Mouse (Mus musculus): ENCODE measurements around the gene Mmp25. TPM values are rescaled to one million over a fixed set of nuclear protein-coding genes. Genes with fewer than 3 reads are reported as not detected.

Mmp25 gene
- polyA plus RNA-seq, 1 experiment from 2014 or later = 0.66 TPM

DNA sequence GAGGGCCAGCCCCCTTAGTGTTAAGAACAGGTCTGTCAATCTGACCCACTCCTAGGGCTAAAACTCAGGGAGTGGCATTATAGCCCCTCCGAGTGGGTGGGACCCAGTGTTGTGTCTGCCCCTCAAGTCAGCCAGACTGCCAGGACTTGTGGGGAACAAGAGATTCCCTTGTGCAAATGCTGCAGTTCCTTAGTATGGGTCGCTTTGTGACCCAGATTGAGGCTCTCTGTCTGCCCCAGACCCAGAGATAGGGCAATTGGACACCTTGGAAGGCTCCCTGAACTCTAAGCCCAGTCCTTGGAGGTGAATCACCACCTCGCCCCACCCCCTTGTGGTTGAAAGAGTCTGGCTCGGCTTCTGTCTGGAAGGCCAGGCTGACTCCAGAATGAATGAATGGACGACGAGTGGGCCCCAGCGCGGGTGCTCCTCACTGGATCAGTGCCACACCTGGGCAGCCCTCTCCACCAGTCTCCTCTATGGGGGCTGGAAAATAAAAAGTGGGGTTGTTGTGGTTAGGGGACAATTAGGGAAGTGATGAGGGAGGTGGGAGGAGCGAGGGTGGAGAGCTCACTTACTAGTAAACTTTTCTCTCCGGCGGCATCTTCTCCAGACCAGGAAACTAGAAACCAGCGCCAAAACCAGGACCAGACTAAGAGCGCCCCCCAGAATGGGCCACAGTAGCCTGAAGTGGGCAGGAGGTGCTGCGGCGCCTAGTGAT lies 30.6 kb upstream of the Mmp25 start:
- Histone ChIP-seq H3K4me3 (replicated peaks; ENCODE audit: low read depth, low read length) (peak overlapping the region; percentile 48), H3K4me2 (ENCODE audit: low read length) (peak overlapping the region; percentile 93), H3K9ac (ENCODE audit: low read depth, low read length) (peak overlapping the region; percentile 47; the same call in 1 of the 2 replicates), H3K27ac (peak overlapping the region; percentile 72; the same call in 1 of the 2 replicates), H3K36me3 (ENCODE audit: insufficient read depth, low read length) (no peaks in the 10 kb centered on the region), H3K9me3 (replicated peaks; ENCODE audit: low read length) (no peaks in the 10 kb centered on the region), H3K4me1 (replicated peaks; ENCODE audit: insufficient read depth, low read length) (peaks cover 26% of the 10 kb centered on the region), H3K27me3 (ENCODE audit: insufficient read depth, low read length) (peaks cover 10% of the 10 kb centered on the region; the same call in 1 of the 2 replicates)
- DNase-seq (ENCODE audit: low spot score) = no peak
- TF ChIP-seq CTCF (IDR thresholded peaks at IDR 0.05; ENCODE audit: low read depth) = peak; percentile 30; the same call in 1 of the 2 replicates
- 17% methylated on average over 15 of the region's 15 CpGs for WGBS
- no peak for ATAC-seq (replicated peaks; ENCODE audit: low FRiP score, low read depth)

DNA sequence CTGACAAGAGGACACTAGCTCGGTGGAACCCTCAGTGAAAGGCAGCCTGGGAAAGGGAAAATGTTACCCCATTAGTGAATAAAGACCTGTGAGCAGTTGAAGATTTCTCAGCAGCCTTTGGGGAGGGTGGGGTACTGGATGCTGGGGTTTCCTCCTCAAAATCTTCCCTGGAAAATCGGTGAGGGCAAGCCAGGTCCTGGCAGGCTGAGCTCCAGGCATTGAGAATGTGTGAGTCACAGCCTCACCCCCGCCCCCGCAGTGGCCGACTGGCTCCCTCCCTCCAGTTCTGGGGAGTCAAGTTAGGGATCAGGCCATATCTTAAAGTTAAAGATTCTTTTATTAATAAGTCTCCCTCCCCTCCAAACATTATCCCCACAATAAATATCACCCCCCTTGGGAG lies 30.1 kb upstream of the Mmp25 start:
- peak overlapping the region; percentile 7 for H3K4me3 ChIP-seq (replicated peaks; ENCODE audit: low read depth, low read length)
- peaks cover 23% of the 10 kb centered on the region for H3K4me1 ChIP-seq (replicated peaks; ENCODE audit: insufficient read depth, low read length)
- 0 out of 2 replicates have a peak overlapping the region, but pooled peaks have one; percentile 9 for H3K9ac ChIP-seq (ENCODE audit: low read depth, low read length)
- peak overlapping the region; percentile 93 for H3K4me2 ChIP-seq (ENCODE audit: low read length)
- peaks cover 10% of the 10 kb centered on the region; the same call in 1 of the 2 replicates for H3K27me3 ChIP-seq (ENCODE audit: insufficient read depth, low read length)
- no peak for ATAC-seq (replicated peaks; ENCODE audit: low FRiP score, low read depth)
- H3K36me3 ChIP-seq (ENCODE audit: insufficient read depth, low read length) = 0 out of 2 replicates have a peak, but pooled peaks cover 2% of the 10 kb centered on the region
- TF ChIP-seq CTCF (IDR thresholded peaks at IDR 0.05; ENCODE audit: low read depth) = no peak
- peak overlapping the region; percentile 57; the same call in 1 of the 2 replicates for H3K27ac ChIP-seq
- WGBS = 26% methylated on average over 5 of the region's 5 CpGs
- H3K9me3 ChIP-seq (replicated peaks; ENCODE audit: low read length) = no peaks in the 10 kb centered on the region
- no peak for DNase-seq (ENCODE audit: low spot score)

DNA sequence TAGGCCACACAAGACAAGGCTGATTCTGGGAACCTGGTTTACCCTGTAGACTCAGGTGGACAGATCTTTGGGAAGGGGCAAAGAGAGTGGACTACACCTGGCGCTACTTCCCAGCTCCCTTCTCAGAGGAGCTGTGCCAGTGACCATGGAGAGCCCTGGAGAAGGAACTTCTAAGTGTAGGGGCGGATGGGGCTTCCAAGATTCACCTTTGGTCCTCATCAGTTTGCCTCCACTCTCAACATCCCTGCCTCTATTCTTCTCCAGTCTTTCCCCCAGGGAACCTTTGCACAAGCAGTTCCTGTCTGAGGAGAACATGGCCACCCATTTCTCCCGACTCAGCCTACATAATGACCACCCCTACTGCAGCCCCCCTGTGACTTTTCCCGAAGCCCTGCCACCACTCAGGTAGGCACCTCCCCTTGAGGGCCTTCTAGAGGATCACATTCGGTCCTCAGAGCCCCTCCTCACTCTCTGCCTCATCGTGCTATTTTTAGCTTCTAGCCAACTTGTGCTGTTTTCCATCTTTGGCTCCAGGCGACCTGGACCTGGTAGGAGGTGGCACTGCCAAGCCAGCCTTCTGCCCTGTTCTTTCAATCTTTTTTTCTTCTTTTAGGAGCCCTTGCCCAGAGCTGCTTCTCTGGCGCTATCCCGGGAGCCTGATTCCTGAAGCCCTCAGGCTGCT lies 29.3 kb upstream of the Mmp25 start:
- H3K27me3 ChIP-seq (ENCODE audit: insufficient read depth, low read length) = peaks cover 3% of the 10 kb centered on the region; the same call in 1 of the 2 replicates
- ATAC-seq (replicated peaks; ENCODE audit: low FRiP score, low read depth) (no peak), DNase-seq (ENCODE audit: low spot score) (no peak)
- 0 out of 2 replicates have a peak, but pooled peaks cover 7% of the 10 kb centered on the region for H3K36me3 ChIP-seq (ENCODE audit: insufficient read depth, low read length)
- no peak for TF ChIP-seq CTCF (IDR thresholded peaks at IDR 0.05; ENCODE audit: low read depth)
- peak overlapping the region; percentile 69 for H3K4me3 ChIP-seq (replicated peaks; ENCODE audit: low read depth, low read length)
- H3K4me2 ChIP-seq (ENCODE audit: low read length) = peak overlapping the region; percentile 93
- 35% methylated on average over 9 of the region's 9 CpGs for WGBS
- H3K4me1 ChIP-seq (replicated peaks; ENCODE audit: insufficient read depth, low read length) = peaks cover 23% of the 10 kb centered on the region
- H3K9me3 ChIP-seq (replicated peaks; ENCODE audit: low read length) = no peaks in the 10 kb centered on the region
- H3K27ac ChIP-seq = peak overlapping the region; percentile 82
- H3K9ac ChIP-seq (ENCODE audit: low read depth, low read length) = peak overlapping the region; percentile 64

DNA sequence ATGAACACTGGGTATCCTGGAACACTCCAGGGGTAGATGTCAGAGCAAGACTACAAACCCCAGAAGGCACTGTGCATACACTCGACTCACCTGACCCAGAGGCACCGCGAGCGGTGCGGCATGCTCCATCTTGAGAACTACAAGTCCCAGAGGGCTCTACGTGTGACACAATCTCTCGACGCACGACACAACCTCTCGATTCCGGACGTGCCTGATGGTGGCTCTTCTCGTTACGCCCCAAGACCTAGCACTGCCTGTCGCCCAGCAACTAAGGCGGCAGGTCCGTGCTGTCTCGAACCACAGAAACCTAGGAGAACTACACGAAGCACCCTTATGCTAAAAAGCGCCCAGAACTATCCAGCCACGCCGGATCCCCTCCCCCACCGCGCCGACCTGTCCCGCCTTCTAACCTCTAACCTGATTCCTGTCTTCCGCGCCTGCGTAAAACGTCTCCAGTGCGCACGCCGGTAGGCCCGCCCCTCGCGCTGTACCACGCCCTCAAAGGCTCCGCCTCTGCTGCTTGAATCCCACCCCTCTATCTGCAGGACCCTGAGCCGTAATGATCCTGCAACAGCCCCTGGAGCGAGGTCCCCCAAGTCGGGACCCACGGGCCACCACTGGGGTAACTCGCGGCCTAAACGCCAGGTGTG lies 28.5 kb upstream of the Mmp25 start, which contains the start of the genes Hcfc1r1 and Thoc6:
TSS of gene Hcfc1r1 (plus strand) at position 173 of the 650 bp plus-strand sequence.
TSS of gene Thoc6 (minus strand) at position 459 of the 650 bp plus-strand sequence.
- 0 out of 2 replicates have a peak, but pooled peaks cover 14% of the 10 kb centered on the region for H3K36me3 ChIP-seq (ENCODE audit: insufficient read depth, low read length)
- DNase-seq (ENCODE audit: low spot score) (peak; percentile 97), ATAC-seq (replicated peaks; ENCODE audit: low FRiP score, low read depth) (peak; percentile 92)
- H3K27ac ChIP-seq = peak within 1 kb of the TSS; percentile 82
- 0 out of 2 replicates have a peak, but pooled peaks have one; percentile 27 for TF ChIP-seq CTCF (IDR thresholded peaks at IDR 0.05; ENCODE audit: low read depth)
- under 1% methylated on average over 45 of the region's 45 CpGs for WGBS
- peak within 1 kb of the TSS; percentile 64 for H3K9ac ChIP-seq (ENCODE audit: low read depth, low read length)
- no peaks in the 10 kb centered on the region for H3K9me3 ChIP-seq (replicated peaks; ENCODE audit: low read length)
- peak within 1 kb of the TSS; percentile 69 for H3K4me3 ChIP-seq (replicated peaks; ENCODE audit: low read depth, low read length)
- peaks cover 23% of the 10 kb centered on the region for H3K4me1 ChIP-seq (replicated peaks; ENCODE audit: insufficient read depth, low read length)
- H3K4me2 ChIP-seq (ENCODE audit: low read length) = peak within 1 kb of the TSS; percentile 93
- H3K27me3 ChIP-seq (ENCODE audit: insufficient read depth, low read length) = no peaks in the 10 kb centered on the region

DNA sequence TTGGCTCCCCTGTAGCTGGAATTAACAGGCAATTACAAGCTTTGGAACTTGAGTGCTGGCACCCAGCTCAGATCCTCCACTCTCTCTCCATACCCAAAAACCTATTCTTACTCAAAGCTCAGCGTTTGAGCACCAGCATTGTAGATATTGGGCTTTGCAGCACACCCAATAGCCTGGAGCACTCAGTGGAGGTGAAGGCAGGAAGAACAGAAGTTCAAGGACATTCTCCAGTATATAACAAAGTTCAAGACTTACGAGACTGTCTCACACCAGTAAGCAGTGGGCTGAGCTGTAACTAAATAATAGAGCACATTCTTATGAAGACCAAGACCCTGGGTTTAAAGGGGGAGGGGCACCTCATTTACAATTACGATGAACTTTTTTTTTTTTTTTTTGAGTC lies 27.7 kb upstream of the Mmp25 start:
- H3K4me2 ChIP-seq (ENCODE audit: low read length) = peak overlapping the region; percentile 93
- DNase-seq (ENCODE audit: low spot score) (no peak), ATAC-seq (replicated peaks; ENCODE audit: low FRiP score, low read depth) (no peak)
- TF ChIP-seq CTCF (IDR thresholded peaks at IDR 0.05; ENCODE audit: low read depth) = no peak
- no peaks in the 10 kb centered on the region for H3K9me3 ChIP-seq (replicated peaks; ENCODE audit: low read length)
- H3K27ac ChIP-seq = no peak overlapping the region
- peak overlapping the region; percentile 69 for H3K4me3 ChIP-seq (replicated peaks; ENCODE audit: low read depth, low read length)
- 50% methylated on average over 3 of the region's 3 CpGs for WGBS
- 0 out of 2 replicates have a peak, but pooled peaks cover 20% of the 10 kb centered on the region for H3K36me3 ChIP-seq (ENCODE audit: insufficient read depth, low read length)
- no peaks in the 10 kb centered on the region for H3K27me3 ChIP-seq (ENCODE audit: insufficient read depth, low read length)
- no peak overlapping the region; the same call in 1 of the 2 replicates for H3K9ac ChIP-seq (ENCODE audit: low read depth, low read length)
- peaks cover 23% of the 10 kb centered on the region for H3K4me1 ChIP-seq (replicated peaks; ENCODE audit: insufficient read depth, low read length)

DNA sequence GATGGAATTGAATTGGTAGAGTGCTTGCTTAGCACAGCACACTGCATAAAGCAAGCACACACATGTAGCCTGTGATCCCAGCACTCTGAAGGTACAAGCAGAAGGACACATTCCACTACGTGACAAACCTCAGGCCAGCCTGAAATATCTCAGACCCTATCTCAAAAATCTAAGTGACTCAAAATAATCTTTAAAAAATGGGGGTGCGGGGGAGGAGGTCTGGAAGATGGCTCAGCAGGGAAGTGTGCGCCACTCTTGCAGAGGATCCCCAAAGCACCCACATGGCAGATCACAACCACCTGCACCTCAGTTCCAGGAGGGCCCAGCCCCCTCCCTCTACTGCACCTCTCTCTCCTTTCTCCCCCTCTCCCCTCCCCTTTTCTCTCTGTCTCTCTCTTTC lies 26.4 kb upstream of the Mmp25 start:
- Histone ChIP-seq H3K36me3 (ENCODE audit: insufficient read depth, low read length) (peaks cover 24% of the 10 kb centered on the region; the same call in 1 of the 2 replicates), H3K4me1 (replicated peaks; ENCODE audit: insufficient read depth, low read length) (peaks cover 20% of the 10 kb centered on the region), H3K27ac (no peak overlapping the region), H3K4me3 (replicated peaks; ENCODE audit: low read depth, low read length) (no peak overlapping the region), H3K9ac (ENCODE audit: low read depth, low read length) (no peak overlapping the region), H3K9me3 (replicated peaks; ENCODE audit: low read length) (no peaks in the 10 kb centered on the region), H3K27me3 (ENCODE audit: insufficient read depth, low read length) (no peaks in the 10 kb centered on the region), H3K4me2 (ENCODE audit: low read length) (no peak overlapping the region)
- no peak for ATAC-seq (replicated peaks; ENCODE audit: low FRiP score, low read depth)
- TF ChIP-seq CTCF (IDR thresholded peaks at IDR 0.05; ENCODE audit: low read depth) = no peak
- WGBS = 88% methylated on average over 3 of the region's 3 CpGs
- DNase-seq (ENCODE audit: low spot score) = no peak
